Mouse (Mus musculus) monocyte, adult 5-6 weeks (primary cell): ENCODE results near the gene Rps10. TPM values are rescaled to one million over a fixed set of nuclear protein-coding genes. Genes with fewer than 3 reads are reported as not detected.
A peak's percentile ranks its signal among the peaks of the same experiment; 100 is the strongest.

Experiments
- ATAC-seq: fragments of 153-309, 156-312 bp; replicated peaks from 2 replicates; pipeline ENCODE4 v1.8.0; 2017; ENCODE audit warnings: mild to moderate bottlenecking; ENCODE audit not compliant: low TSS enrichment, insufficient number of reproducible peaks, severe bottlenecking, poor library complexity, low FRiP score
- total RNA-seq: library from RNA; stranded (forward); fragments of 200-1000, 200-491, 200-594 nt; gene quantifications from 3 replicates; pipeline ENCODE4 v1.2.3, GENCODE M21; 2017

Rps10 gene
- total RNA-seq, 1 experiment from 2014 or later: 1,165 TPM

DNA sequence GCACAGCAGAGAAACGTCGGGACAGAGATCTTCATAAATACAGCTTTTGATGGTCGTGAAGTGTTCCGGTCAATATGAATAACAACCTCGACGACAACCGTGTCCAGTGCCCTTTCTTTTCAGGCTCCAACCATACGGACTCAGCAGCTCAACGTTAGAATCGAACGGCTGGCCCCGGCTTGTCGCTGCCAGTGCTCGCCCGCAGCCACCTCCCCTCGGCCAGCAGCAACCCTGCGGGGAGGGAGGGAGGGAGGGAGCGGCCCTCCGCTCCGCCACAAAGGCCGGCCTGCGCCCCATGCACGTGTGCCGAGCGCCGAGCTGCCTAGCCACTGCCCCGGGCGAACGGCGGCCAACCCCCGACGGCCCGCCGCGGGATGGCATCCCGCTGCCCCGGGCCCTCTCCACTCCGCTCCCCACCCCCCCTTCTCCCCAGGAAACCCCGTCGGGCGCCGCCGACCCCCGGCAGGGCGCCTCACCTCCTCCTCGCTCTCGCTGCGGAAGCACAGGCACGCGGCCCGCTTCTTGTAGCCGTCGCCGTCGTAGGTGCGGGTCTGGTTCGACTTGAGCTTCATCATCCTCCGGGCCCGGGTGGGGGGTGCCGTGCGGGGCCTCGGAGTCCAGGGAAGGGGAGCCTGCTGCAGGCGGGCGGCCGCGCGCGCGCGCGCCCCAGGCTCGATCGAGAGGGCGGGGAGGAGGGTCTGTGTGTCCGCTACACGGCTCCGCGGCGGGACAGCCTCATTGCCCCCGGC lies 13.7 kb downstream of the Rps10 start:
- ATAC-seq: 0 out of 2 replicates have a peak, but pooled peaks have one; percentile 16

GRCm38 (mm10) chr17:27621705-27622531 lies 14.6 kb downstream of the Rps10 start:
- no peak for ATAC-seq

DNA sequence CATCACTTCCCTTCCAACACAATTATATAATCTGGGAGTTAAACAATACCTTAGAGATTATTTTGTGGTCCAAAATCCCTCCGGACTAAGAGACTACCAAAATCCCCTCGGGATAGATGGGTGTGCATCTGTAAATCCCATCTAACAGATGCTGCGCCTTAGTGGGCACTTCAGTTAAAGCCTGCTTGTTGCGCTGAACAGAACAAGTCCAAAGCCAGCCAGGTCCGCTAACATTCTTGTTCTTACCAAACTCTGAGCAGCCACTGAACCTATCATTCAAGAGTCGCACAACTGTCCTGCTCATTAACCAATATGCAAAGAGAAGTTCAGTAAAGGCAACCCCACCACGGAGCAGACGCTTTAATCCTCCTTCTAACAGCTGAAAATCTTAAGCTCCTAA lies 15.3 kb downstream of the Rps10 start:
- ATAC-seq: no peak

DNA sequence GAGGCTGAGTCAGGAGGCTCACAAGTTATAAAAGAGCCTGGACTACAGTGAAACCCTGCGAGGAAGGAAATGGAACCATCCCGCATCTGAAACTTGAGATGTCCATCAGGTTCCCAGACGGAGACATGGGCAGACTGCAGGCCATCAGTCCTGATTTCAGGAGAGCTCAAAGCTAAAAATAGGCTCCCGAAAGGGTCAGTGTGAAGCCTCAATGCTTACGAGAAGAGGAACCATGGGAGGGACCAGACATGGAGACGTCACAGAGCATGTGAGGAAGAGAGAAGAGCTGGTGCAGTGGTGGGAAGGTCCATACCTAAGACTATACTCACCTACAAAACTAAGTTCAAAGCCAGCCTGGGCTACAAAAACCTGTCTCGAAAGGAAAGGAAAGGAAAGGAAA lies 21.1 kb downstream of the Rps10 start:
- ATAC-seq: 0 out of 2 replicates have a peak, but pooled peaks have one; percentile 54

DNA sequence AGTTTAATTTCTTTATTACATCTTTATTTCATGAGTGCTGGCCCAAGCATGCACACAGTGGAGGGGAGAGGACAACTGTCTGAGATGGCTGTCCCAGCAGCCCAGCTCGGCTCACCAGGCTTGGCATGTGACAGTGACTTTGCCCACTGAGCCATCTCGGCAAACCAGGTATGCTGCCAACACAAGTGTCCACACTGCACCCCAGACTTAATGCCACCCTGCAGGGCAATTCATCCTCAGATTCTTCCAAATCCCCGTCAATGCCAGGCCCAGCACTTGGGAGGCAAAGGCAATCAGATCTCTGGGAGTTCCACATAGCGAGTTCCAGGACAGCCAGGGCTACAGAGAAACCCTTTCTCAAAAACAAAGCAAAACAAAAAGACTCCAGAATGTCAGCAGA lies 23.5 kb downstream of the Rps10 start:
- ATAC-seq: no peak

DNA sequence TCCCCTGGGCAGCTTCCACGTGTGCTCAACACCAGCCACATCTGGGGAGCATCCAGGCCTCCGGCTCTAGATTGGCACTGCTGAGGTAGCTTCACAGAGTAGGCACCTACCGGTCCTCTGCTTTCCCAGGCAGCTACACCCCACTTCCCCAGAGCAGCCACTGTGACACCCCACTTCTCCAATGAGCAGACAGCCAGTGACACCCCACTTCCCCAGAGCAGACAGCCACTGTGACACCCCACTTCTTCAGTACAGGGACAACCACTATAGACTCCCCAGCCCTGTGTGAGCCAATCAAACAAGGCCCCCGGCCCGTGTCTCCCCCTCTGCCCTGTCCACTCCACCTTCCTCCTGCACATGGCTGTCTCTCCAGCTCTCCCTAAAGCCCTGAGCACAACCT lies 24.5 kb downstream of the Rps10 start:
- peak; percentile 64 for ATAC-seq

- ATAC-seq: no peak
Observed at GRCm38 (mm10) chr17:27611519-27611884, 25.0 kb downstream of the Rps10 start.

GRCm38 (mm10) chr17:27610679-27611518 lies 25.6 kb downstream of the Rps10 start:
- no peak for ATAC-seq

GRCm38 (mm10) chr17:27609576-27609975 lies 26.9 kb downstream of the Rps10 start:
- no peak for ATAC-seq

DNA sequence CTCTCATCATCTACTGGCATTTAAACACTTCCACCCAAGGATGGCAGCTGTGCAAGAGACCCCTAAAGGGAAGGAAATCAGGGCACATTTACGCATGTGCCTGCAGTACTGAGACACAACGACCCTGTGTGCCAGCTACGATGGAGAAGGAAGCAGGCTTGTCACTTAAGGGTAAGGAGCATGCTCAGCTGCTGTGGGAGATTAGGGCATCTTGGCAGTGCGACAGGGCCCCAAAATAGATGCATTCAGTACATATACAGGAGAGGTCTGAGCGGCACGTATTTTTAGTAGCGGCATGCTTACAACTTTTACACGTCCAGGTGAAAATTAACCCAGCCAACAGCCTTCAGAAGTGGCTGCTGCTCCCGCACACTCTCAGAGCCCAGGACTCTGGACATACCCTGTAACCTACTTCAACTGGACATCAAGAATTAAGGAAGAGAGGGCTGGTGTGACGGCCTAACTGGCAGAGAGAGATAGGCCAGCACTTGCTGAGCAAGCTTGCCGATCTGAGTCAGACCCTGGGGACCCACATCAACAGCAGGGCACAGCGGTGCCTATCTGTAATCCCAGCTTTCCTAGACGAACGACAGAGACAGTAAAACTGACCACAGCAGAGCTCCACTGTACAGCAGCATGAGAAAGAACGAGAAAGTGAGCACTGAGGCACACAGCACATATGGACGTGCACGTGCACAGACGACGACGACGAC lies 32.8 kb downstream of the Rps10 start:
- no peak for ATAC-seq

DNA sequence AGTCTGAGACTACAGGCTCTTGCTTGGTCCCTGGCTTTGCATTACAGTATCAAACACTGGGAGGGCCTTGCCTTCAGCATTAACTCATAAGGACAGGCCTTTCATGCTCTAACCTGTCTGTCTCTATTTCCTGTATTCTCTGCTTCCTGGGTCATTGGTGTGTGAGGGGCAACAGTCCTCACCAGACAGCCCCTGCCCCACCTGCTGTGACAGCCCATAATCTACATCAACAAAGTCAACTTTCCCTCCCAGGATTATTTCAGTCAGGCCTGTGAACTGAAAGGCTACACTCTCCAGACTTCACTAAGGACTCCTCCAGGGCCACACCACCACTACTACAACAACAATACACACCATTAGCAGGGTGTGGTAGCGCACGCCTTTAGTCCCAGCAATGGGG lies 33.4 kb downstream of the Rps10 start:
- no peak for ATAC-seq

DNA sequence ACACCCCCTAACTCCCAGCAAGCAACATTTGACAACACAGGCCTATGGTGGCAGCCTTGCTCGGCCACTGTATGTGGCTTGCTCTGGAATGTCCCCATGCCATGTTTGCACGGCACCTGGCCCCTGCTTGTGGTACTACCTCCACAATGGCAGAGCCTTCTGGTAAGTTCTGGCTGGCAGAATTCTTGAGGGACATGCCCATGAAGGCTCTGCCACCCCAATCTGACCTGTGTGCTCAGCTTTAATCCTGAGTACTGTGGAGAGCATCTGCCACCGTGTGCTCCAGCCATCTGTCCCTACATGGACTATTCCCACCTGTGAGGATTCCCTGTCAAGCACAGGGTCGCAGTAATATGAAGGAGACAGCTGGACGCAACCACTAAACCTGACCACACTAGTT lies 35.6 kb downstream of the Rps10 start:
- no peak for ATAC-seq

- no peak for ATAC-seq
Observed at GRCm38 (mm10) chr17:27600286-27600685, 36.2 kb downstream of the Rps10 start.

DNA sequence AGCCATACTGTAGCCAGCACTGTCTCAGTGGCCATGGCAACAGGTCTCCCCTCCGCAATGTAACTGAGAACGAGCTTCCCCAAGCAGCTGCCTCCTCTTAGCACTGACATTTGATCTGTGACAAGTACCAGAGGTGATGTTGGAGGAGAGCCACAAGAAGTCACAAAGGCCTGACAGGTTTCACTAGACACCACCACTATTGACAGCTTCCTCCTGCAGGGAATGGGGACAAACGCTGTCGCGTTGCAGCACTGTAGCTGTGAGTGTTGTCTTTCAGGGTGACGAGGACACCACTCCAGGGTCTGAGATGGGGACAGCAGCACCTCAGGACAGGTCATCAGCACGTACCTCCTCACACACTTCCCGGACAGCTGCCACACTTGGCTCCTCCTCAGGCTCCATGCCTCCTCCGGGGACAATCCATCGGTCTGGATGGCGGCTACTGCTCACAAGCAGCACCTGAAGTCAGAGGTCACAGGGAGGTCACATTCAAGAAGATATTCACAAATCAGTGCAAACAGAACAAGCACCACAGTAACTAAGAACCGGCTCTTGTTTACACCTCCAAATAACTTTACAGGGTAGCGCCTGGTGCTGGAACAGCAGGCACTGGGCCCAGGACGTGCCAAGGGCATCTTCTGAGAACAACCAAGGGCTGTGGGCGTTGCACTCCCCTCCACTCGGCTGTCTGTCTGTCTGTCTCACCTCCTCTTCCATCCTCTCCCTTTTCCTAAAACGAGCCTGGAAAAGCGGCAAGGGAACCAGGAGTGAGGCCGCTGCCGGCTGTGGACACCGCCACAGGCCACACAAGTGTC lies 39.9 kb downstream of the Rps10 start:
- ATAC-seq: no peak

GRCm38 (mm10) chr17:27595659-27596375 lies 40.7 kb downstream of the Rps10 start:
- ATAC-seq: no peak

GRCm38 (mm10) chr17:27592565-27592910 lies 43.9 kb downstream of the Rps10 start:
- ATAC-seq: no peak

DNA sequence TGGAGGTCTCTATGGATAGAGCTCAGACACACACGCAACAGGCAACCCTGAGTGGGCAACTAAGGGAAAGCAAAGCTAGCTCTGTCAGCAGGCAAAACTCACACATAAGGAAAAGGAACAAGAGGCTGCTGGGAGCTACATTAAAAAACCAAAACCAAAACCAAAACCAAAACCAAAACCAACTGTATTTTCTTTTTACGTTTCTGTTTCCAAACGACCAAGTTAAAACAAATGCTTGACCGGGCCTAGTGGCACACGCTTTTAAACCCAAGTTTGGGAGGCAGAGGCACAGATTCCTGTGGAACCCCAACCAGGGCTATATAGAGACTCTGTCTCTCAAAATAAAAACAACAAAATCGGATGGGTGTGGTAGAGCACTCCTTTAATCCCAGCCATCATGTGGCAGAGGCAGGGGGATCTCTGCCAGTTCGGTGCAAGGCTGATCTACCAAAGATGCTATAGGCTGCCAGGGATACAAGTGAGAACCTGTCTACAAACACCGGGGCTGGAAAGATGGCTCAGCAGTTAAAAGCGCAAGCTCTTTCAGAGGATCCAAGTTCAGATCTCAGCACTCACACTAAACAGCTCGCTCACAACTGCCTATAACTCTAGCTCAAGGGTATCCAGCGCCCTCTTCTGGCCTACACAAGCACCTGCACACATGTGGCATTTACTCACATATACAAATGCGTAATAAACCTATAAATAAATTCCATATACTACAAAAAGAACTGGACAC lies 44.5 kb downstream of the Rps10 start:
- no peak for ATAC-seq
